Mouse (Mus musculus): ENCODE measurements around the gene Gsg1. TPM values are rescaled to one million over a fixed set of nuclear protein-coding genes. Genes with fewer than 3 reads are reported as not detected.

The Gsg1 gene
- 0.30 and 0.76 TPM in 2 replicates for polyA plus RNA-seq (2015; fragmentation: Nextera tagmentation; extraction: Ambion mirVana)

GRCm38 (mm10) chr6:135254153-135254552 lies at the start of gene Gsg1:
Gene Gsg1 (minus strand): TSS chr6:135254351.

GRCm38 (mm10) chr6:135197921-135198532 lies 56.1 kb downstream of the Gsg1 start, which contains the start of the genes Fam234b and Hebp1:
Gene Fam234b (plus strand): TSS chr6:135197977.
Gene Hebp1 (minus strand): TSS chr6:135198022.

Other genes with a start within 250 kb of the Gsg1 start
- 42.6 and 59.3 TPM in 2 replicates for gene Ddx47, start 242.7 kb downstream of the Gsg1 start, polyA plus RNA-seq (2015; fragmentation: Nextera tagmentation; extraction: Ambion mirVana)
- gene Gprc5a, start 188.7 kb downstream of the Gsg1 start, polyA plus RNA-seq (2015; fragmentation: Nextera tagmentation; extraction: Ambion mirVana), result 4.6 and 5.7 TPM in 2 replicates
- gene Gprc5d, start 136.1 kb downstream of the Gsg1 start, polyA plus RNA-seq (2015; fragmentation: Nextera tagmentation; extraction: Ambion mirVana), result not detected in 2 replicates
- 22.3 and 40.1 TPM in 2 replicates for gene Fam234b, start 56.4 kb downstream of the Gsg1 start, polyA plus RNA-seq (2015; fragmentation: Nextera tagmentation; extraction: Ambion mirVana)
- 28.4 and 28.5 TPM in 2 replicates for gene Hebp1, start 56.3 kb downstream of the Gsg1 start, polyA plus RNA-seq (2015; fragmentation: Nextera tagmentation; extraction: Ambion mirVana)
- gene Pbp2, start 56.1 kb upstream of the Gsg1 start, polyA plus RNA-seq (2015; fragmentation: Nextera tagmentation; extraction: Ambion mirVana), result not detected in 2 replicates
- gene Emp1, start 108.2 kb upstream of the Gsg1 start, polyA plus RNA-seq (2015; fragmentation: Nextera tagmentation; extraction: Ambion mirVana), result 42.1 and 54.6 TPM in 2 replicates